Mouse (Mus musculus) heart, postnatal 10 days (tissue): ENCODE measurements at regions not wholly inside any gene's neighbourhood (a gene's known extent, or its start where the extent isn't known, plus 50 kb on each side); places are given as distances from the start of the nearest gene placed in this dataset.

Source experiments
- DNase-seq, 2 experiments: peaks; one replicate each; pipeline ENCODE4 v3.0.0; 2021
- intact Hi-C: fragments of 180-260 bp; cut with DNase I; formaldehyde crosslinking; loops from one replicate; pipeline ENCODE4 v1.15.1; 2025

- DNase-seq: peak; percentile 18 to 41
- intact Hi-C loops: loop anchor here (5.0 to 10.0 kb wide), 2 partner anchors 274 to 471 kb away; no protein-coding TSS in a partner anchor
Observed at GRCm38 (mm10) chr13:25933783-25934182, 663.5 kb upstream of the Nrsn1 start.

- peak in 1 of 2 experiments; percentile 6 for DNase-seq
- intact Hi-C loops: loop anchor here (5.0 to 10.0 kb wide), 2 partner anchors 274 to 472 kb away; no protein-coding TSS in a partner anchor
Observed at GRCm38 (mm10) chr13:25933246-25933645, 662.9 kb upstream of the Nrsn1 start.

- intact Hi-C loops: loop anchor here (5.0 to 10.0 kb wide), 2 partner anchors 274 to 472 kb away; no protein-coding TSS in a partner anchor
- peak; percentile 77 to 83 for DNase-seq
Observed at GRCm38 (mm10) chr13:25932810-25933209, 662.5 kb upstream of the Nrsn1 start.

GRCm38 (mm10) chr13:25932365-25932764 is 662.1 kb upstream of the Nrsn1 start:
- intact Hi-C loops: loop anchor here (5.0 to 10.0 kb wide), 2 partner anchors 275 to 472 kb away; no protein-coding TSS in a partner anchor
- DNase-seq: no peak

DNA sequence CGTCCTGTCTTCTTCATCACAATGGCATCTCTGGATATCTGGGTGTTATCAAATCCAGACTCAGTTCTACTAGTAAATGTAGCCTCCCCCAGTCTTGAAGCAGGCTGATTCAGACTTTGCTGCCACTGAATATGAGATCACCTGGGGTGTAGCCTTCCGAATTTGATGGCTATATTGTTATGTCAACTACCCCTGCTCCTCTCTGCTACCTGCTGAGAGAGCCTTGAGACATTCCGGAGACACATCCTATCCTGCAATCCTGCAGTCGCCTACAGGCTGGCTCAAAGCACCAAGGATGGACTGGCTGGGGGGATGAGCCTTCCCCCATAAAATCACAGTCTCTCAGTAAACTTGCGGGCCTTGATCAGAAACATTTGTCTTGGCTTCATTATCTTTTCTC is 655.4 kb upstream of the Nrsn1 start:
- intact Hi-C loops: no loop called here
- DNase-seq: no peak

DNA sequence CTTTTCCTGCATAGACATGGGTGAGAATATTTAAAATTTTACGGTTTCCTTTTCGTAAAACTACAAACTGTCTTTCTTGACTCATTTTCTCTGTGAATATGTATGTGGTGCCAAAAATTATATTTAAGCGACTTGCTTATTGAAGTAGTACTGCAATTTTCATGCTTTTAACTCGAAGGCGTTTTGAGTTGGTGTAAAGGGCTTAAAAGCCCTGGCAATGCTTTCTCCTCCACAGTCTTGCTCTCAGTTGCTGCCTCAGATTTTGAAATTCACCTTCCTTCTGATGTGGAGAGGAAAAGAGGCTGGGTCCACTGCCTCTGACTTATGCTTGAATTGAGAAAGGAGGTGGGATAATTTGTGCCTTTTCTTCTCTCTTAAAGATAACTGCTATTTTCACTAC is 629.6 kb upstream of the Nrsn1 start:
- intact Hi-C loops: no loop called here
- no peak for DNase-seq

DNA sequence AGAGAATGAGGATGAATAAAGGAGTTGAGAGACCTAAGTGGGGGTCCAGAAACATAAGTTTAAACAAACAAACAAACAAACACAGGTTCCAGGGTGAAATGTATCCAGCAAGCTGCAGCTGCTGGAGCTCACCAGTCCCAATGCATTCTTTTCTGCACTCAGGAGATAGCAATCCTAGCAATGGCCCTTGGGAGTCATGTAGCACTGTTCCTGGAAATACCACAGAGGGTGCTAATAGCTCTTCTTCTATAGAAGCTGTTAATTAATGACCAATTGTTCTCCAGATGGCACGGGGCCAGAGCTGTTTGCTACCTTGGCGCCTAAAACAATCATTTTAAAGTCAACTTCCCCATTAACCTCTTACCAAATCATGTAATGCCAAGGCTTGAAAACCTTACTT is 622.8 kb upstream of the Nrsn1 start:
- no peak for DNase-seq
- intact Hi-C loops: no loop called here

DNA sequence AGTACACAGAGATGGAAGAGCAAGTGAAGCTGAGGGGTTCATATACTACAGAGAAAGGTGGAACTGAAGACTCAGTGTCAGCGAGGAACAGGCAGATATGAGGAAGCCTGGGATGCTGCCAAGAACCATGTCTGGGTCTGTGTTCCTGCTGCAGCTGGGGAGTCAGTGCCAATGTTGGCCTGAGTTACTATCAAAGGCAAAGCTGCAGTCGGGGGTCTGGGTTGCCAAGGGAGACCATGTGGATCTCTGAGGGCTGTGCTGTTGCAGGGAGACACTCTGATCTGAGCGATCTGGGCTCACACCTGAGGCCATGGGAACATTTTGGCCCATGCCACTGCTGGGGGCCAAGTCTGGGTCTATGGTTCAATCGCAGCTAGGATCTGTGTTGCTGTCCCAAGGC is 612.5 kb upstream of the Nrsn1 start:
- intact Hi-C loops: no loop called here
- DNase-seq: peak; percentile 27 to 45

DNA sequence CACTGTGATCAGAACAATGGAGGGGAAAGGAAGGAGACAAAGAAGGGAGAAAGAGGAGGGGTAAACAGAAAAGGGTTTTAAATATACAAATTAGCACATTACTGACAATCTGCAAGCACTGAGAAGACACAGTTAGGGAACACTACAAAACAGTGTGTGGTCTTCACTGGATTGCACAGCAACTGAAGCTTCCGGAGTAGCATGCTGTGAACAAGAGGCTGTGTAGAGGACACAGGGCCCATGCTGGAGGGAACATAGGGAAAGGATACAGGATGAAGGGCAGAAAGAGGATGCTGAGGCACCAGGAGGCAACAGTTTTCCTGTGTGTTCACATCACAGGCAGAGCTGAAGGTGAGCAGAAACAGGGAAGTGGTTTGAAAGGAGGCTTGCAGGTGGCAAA is 598.6 kb upstream of the Nrsn1 start:
- intact Hi-C loops: no loop called here
- DNase-seq: no peak

- DNase-seq: no peak
- intact Hi-C loops: no loop called here
Observed at GRCm38 (mm10) chr13:25858207-25858606, 587.9 kb upstream of the Nrsn1 start.

DNA sequence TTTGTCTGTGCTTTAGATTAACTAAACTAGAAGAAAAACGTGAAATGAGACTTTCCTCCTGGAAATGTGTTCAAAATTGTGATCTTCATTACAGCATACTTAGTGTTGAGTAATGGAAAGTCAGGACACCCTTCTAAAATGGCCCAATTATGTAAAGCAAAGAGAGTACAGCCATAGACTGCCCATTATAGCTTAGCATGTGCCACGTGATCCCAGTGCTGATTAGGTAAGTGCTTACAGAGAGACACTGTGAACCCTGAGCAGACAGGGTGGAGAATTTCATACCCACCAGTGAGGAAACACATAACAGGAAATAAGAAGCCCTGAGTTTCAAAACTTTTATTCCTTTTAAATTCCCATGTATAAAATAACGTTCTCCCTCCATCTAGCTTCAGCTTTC is 587.3 kb upstream of the Nrsn1 start:
- no peak for DNase-seq

DNA sequence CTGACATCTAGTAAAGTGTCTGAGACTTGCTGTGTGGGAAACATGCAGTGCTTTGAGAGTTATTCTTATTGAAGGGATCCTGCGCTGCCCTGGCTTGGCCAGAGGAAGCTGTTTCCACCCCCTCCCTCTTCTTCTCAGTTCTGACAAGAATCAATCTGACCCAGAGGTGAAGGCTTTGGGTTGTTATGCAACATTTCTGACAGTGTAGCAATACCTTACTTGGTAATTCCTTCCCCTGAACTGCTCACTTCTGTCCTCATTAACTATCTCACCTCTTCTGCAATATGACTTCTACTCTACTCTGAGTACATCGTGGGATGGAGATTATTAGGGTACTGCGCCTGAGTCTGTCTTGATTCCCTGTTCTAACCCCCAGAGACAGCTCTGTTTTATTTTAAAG is 586.8 kb upstream of the Nrsn1 start:
- DNase-seq: no peak
- intact Hi-C loops: no loop called here

More for the DNA sequence above, 587.3 kb upstream of the Nrsn1 start:
- intact Hi-C loops: no loop called here

DNA sequence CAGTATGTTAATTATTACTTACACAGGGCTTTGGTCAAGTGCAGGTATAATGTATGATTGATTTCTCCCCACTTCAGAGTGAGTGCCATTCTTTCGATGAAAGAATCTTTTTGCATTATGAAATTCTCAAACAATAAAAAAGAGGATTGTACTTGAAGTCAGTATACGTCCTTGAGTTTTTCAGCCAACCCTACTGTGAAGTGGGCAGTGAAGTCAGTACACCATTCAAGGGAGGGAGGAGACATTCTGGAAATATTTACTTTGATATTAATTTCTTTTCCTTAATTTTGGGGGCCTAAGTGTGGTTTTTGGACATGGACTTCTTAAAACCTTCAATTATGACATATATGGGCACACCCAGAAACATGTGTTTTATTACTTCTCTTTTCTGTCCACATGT is 586.2 kb upstream of the Nrsn1 start:
- no peak for DNase-seq
- intact Hi-C loops: no loop called here

DNA sequence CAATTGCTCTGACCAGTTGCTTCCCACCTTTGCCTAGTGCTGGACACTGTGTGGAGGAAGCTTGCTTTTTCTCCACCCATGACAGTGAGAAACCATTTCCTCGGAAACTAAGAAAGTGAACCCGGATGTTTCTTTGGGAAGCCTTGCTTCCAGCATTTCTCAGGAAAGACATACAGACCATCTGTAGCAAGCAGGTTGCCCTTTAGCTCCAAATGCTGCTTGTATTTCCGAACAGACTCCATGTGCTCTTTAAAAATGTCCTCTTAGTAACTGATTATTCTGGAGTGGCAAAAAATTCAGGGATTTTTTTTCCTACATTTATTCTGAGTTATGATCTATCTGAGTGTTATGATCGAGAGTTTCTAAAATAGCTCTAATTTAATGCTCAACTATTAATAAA is 577.9 kb upstream of the Nrsn1 start:
- DNase-seq: no peak
- intact Hi-C loops: no loop called here

GRCm38 (mm10) chr13:25838237-25838636 is 567.9 kb upstream of the Nrsn1 start:
- intact Hi-C loops: no loop called here
- no peak for DNase-seq

GRCm38 (mm10) chr13:25829146-25829924 is 559.0 kb upstream of the Nrsn1 start:
- intact Hi-C loops: no loop called here
- peak; percentile 4 to 9 for DNase-seq

DNA sequence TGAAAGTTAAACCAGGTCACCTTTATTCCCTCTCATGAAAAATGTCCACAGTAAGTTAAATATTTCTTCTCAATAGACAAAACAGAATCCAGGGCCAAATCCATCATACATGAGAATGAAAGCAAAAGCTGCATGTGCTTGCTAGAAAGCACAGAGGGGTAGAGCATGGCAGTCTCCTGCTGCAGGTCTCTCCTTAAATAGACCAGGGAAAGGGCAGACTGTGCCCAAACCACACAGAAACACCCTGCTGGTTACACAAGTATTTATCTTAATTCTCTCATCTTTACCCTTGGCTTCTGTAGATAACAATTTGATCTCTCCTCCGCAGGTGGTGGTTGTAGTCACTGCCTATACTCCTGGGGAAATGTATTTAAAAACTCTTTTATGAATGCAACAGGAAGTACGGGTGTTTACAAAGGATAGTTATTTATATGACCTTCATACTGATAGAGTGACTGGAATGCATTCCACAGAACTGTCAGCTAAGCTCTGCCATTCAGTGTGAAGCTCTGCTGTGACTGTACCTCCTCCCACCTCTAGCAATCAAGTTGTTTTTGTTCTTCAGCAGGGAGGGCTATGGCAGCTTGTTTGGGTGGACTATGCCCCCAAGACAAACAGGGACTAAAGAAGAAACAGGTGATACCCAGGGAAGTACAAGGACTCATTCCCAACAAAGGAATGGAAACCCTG is 538.4 kb upstream of the Nrsn1 start:
- intact Hi-C loops: no loop called here
- peak; percentile 6 to 8 for DNase-seq

DNA sequence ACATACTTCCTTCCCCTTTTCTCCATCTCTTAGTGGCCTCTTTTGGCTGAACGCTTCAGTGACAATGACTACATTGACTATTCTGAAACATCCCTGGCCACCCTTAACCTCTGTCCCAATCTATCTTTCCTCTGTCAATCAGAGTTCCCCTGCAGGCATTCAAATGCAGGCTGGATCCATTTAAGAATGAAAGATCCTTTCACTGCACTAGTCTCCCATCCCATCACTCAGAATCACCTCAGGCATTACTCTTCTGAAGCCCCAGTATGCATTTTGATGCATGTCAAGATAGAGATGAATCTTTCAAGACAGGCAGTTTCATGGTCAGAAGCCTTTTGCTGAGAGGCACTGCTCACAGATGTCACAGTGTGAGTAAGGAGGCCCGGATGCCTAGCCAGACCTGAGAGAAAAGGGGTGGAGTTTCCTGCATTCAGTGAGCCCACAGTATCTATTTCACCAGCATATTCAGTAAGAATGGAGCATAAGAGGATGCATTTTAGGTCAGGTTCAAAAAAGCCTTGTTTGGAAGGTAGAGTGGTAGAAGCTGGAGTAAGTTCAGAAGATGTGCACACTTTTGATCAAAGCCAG is 523.0 kb upstream of the Nrsn1 start:
- DNase-seq: no peak
- intact Hi-C loops: no loop called here

GRCm38 (mm10) chr13:25781161-25781560 is 510.9 kb upstream of the Nrsn1 start:
- DNase-seq: peak; percentile 25 to 44
- intact Hi-C loops: no loop called here

DNA sequence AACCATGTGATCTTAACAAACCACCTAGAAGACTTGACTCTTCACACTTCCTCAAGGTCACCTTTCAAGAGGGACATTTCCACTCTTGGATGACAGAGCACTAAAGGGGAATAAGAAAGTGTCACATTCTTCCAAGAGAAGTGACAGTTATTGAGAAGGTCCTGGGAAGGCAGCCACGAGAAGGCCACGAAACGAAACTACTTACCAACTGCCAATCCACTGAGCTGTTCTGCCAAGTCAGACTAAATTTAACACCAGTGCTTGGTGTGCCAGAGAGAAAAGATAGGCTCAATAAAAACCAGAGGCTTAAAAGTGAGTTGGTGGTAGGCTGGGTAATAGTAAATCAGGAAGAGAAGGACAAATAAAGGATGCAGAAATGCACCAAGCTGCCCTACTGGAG is 507.4 kb upstream of the Nrsn1 start:
- intact Hi-C loops: no loop called here

DNA sequence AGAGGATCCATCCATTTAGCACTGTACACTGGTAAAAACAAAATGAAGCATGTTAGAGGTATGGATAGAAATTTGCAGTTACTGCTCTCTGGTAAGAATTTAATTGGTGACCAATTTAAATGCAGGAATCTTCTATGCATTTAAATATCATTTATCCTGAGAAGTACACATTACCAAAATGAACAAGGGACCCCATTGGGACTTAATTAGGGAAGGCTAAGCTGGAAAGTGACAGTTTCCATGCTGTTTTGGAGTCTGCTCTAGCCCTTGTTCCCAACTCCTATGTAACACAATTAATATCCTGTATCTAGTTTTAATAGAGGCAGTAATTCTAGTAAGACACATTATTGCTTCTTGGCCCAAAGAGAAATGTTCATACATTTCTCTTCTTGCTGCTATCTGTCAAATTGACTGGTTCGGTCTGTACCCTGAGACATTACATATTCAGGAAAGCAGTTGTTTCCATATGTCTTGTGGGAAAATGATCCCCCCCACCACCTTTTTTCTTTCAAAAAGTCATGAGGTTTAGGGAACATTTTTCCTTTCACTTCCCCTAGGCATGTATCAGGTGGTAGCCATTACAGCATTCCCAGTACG is 504.4 kb upstream of the Nrsn1 start:
- no peak for DNase-seq
- intact Hi-C loops: no loop called here

More for the DNA sequence above, 507.4 kb upstream of the Nrsn1 start:
- DNase-seq: peak; percentile 61 to 77
